Mouse (Mus musculus): ENCODE data around the gene AI661453.

- no peak for TF ChIP-seq CTCF (IDR thresholded peaks at IDR 0.05 in 2 of 3, conservative IDR thresholded peaks at IDR 0.05 in 1 of 3; ENCODE audit: control insufficient read depth in 1 of 3, insufficient read depth in 1 of 3, low read depth in 2 of 3, low read length in 3 of 3, poor library complexity in 1 of 3, severe bottlenecking in 1 of 3)
- TF ChIP-seq MAZ (IDR thresholded peaks at IDR 0.05; ENCODE audit: low read depth, low read length) = no peak
- no peak for TF ChIP-seq ZKSCAN1 (IDR thresholded peaks at IDR 0.05; ENCODE audit: low read depth, low read length)
- no peak for TF ChIP-seq TCF12 (IDR thresholded peaks at IDR 0.05; ENCODE audit: low read depth, low read length)
- TF ChIP-seq E2F4 (IDR thresholded peaks at IDR 0.05; ENCODE audit: borderline replicate concordance, low read depth, low read length) = no peak
- TF ChIP-seq CHD2 (IDR thresholded peaks at IDR 0.05; ENCODE audit: low read length) = no peak
- TF ChIP-seq POLR2A (IDR thresholded peaks at IDR 0.05; ENCODE audit: control insufficient read depth in 1 of 2, insufficient read depth in 1 of 2, low read depth in 1 of 2, low read length in 2 of 2, poor library complexity in 1 of 2) = no peak
Measured at GRCm38 (mm10) chr17:47467659-47468058, 31.2 kb downstream of the AI661453 start.
